Mouse (Mus musculus) limb, embryonic 11.5 days (tissue): ENCODE measurements around the gene Ddb2. TPM values are rescaled to one million over a fixed set of nuclear protein-coding genes. Genes with fewer than 3 reads are reported as not detected.

Experiments
- ATAC-seq: fragments of 200-750 bp; cut with Nextera tagmentation; 2 replicates; pipeline ENCODE4 v1.8.0; 2017; ENCODE audit warnings: low read depth; ENCODE audit not compliant: insufficient number of reproducible peaks, low FRiP score, low TSS enrichment
- DNase-seq: peaks from one replicate; pipeline ENCODE4 v3.0.0-alpha.2; 2015; ENCODE audit warnings: low spot score
- H3K27ac ChIP-seq: fragments of 300-500 bp; sonication (generic); replicated peaks from 2 replicates; pipeline ENCODE4 v1.5.1; 2014; ENCODE audit warnings: low read depth, mild to moderate bottlenecking, low read length
- H3K27me3 ChIP-seq: fragments of 300-500 bp; sonication (generic); 2 replicates; pipeline ENCODE4 v1.6.1; 2014; ENCODE audit warnings: mild to moderate bottlenecking, low read length, mixed read lengths; ENCODE audit not compliant: control insufficient read depth, insufficient read depth
- H3K36me3 ChIP-seq: fragments of 300-500 bp; sonication (generic); 2 replicates; pipeline ENCODE4 v1.6.1; 2014; ENCODE audit warnings: mild to moderate bottlenecking, low read length, moderate library complexity, mixed read lengths; ENCODE audit not compliant: control insufficient read depth, insufficient read depth
- H3K4me1 ChIP-seq: fragments of 300-500 bp; sonication (generic); 2 replicates; pipeline ENCODE4 v1.6.1; 2014; ENCODE audit warnings: low read length, mixed read lengths; ENCODE audit not compliant: control insufficient read depth, insufficient read depth
- H3K4me2 ChIP-seq: fragments of 300-500 bp; sonication (generic); 2 replicates; pipeline ENCODE4 v1.6.1; 2014; ENCODE audit warnings: low read depth, mild to moderate bottlenecking, moderate library complexity; ENCODE audit not compliant: severe bottlenecking
- H3K4me3 ChIP-seq: fragments of 300-500 bp; sonication (generic); 2 replicates; pipeline ENCODE4 v1.5.1; 2014; ENCODE audit warnings: low read depth, low read length
- H3K9ac ChIP-seq: fragments of 300-500 bp; sonication (generic); 2 replicates; pipeline ENCODE4 v1.6.1; 2014; ENCODE audit warnings: mild to moderate bottlenecking, low read length
- H3K9me3 ChIP-seq: fragments of 300-500 bp; sonication (generic); 2 replicates; pipeline ENCODE4 v1.6.1; 2016; ENCODE audit warnings: low read length; ENCODE audit not compliant: control insufficient read depth
- WGBS: fragments of 180-500 bp; shearing (Covaris S2); extraction: QIAGEN DNeasy Blood & Tissue Kit; methylation state at CpG from one replicate; pipeline ENCODE4 v1.1.7; 2014; 5-methylcytosine and 5-hydroxymethylcytosine counted together
- polyA plus RNA-seq: library from polyadenylated mRNA; unstranded; fragments of >200 nt; fragmentation: Nextera tagmentation; extraction: Ambion mirVana; gene quantifications from 2 replicates; pipeline ENCODE4 v1.2.1, GENCODE M21; 2014

The Ddb2 gene
- polyA plus RNA-seq, 1 experiment from 2014 or later: 18.5 TPM

- no peak overlapping the region for H3K4me2 ChIP-seq
- H3K9me3 ChIP-seq: no peaks in the 10 kb centered on the region
- H3K27ac ChIP-seq: no peak overlapping the region
- H3K9ac ChIP-seq: no peak overlapping the region
- peaks cover 2% of the 10 kb centered on the region; the same call in 1 of the 2 replicates for H3K36me3 ChIP-seq
- no peak for DNase-seq
- no peaks in the 10 kb centered on the region for H3K4me1 ChIP-seq
- WGBS: 75% methylated on average over 6 of the region's 6 CpGs
- no peaks in the 10 kb centered on the region for H3K27me3 ChIP-seq
- no peak overlapping the region for H3K4me3 ChIP-seq
- ATAC-seq: no peak
Observed at GRCm38 (mm10) chr2:91176234-91176633, 60.5 kb downstream of the Ddb2 start.

- ATAC-seq (no peak), DNase-seq (no peak)
- H3K4me2 ChIP-seq: no peak overlapping the region
- no peaks in the 10 kb centered on the region for H3K9me3 ChIP-seq
- H3K4me1 ChIP-seq: no peaks in the 10 kb centered on the region
- peaks cover 2% of the 10 kb centered on the region; the same call in 1 of the 2 replicates for H3K36me3 ChIP-seq
- H3K9ac ChIP-seq: no peak overlapping the region
- H3K27ac ChIP-seq: no peak overlapping the region
- no peaks in the 10 kb centered on the region for H3K27me3 ChIP-seq
- WGBS: 89% methylated on average over 4 of the region's 4 CpGs
- no peak overlapping the region for H3K4me3 ChIP-seq
Observed at GRCm38 (mm10) chr2:91175490-91175889, 61.3 kb downstream of the Ddb2 start.

- ATAC-seq (no peak), DNase-seq (no peak)
- no peak overlapping the region for H3K27ac ChIP-seq
- H3K27me3 ChIP-seq: no peaks in the 10 kb centered on the region
- H3K9me3 ChIP-seq: no peaks in the 10 kb centered on the region
- no peak overlapping the region for H3K4me2 ChIP-seq
- H3K36me3 ChIP-seq: peaks cover 3% of the 10 kb centered on the region
- no peak overlapping the region for H3K9ac ChIP-seq
- H3K4me3 ChIP-seq: no peak overlapping the region
- WGBS: 86% methylated on average over 25 of the region's 25 CpGs
- no peaks in the 10 kb centered on the region for H3K4me1 ChIP-seq
Observed at GRCm38 (mm10) chr2:91169587-91170322, 67.0 kb downstream of the Ddb2 start.

GRCm38 (mm10) chr2:91167629-91168028 lies 69.2 kb downstream of the Ddb2 start:
- H3K4me2 ChIP-seq: no peak overlapping the region
- H3K4me3 ChIP-seq: no peak overlapping the region
- no peaks in the 10 kb centered on the region for H3K27me3 ChIP-seq
- WGBS: 77% methylated on average over 4 of the region's 4 CpGs
- no peak for ATAC-seq
- no peak overlapping the region for H3K9ac ChIP-seq
- H3K36me3 ChIP-seq: peaks cover 3% of the 10 kb centered on the region
- no peak overlapping the region for H3K27ac ChIP-seq
- DNase-seq: no peak
- no peaks in the 10 kb centered on the region for H3K4me1 ChIP-seq
- H3K9me3 ChIP-seq: no peaks in the 10 kb centered on the region

- Histone ChIP-seq H3K27me3 (no peaks in the 10 kb centered on the region), H3K36me3 (peaks cover 3% of the 10 kb centered on the region), H3K27ac (no peak overlapping the region), H3K9ac (no peak overlapping the region), H3K4me3 (no peak overlapping the region), H3K9me3 (no peaks in the 10 kb centered on the region), H3K4me1 (no peaks in the 10 kb centered on the region), H3K4me2 (no peak overlapping the region)
- DNase-seq (no peak), ATAC-seq (no peak)
- 89% methylated on average over 6 of the region's 6 CpGs for WGBS
Observed at GRCm38 (mm10) chr2:91164991-91165390, 71.8 kb downstream of the Ddb2 start.

- DNase-seq (no peak), ATAC-seq (no peak)
- WGBS: 89% methylated on average over 5 of the region's 5 CpGs
- Histone ChIP-seq H3K4me2 (no peak overlapping the region), H3K4me1 (no peaks in the 10 kb centered on the region), H3K9me3 (no peaks in the 10 kb centered on the region), H3K4me3 (no peak overlapping the region), H3K36me3 (peaks cover 3% of the 10 kb centered on the region), H3K9ac (no peak overlapping the region), H3K27me3 (no peaks in the 10 kb centered on the region), H3K27ac (no peak overlapping the region)
Observed at GRCm38 (mm10) chr2:91163532-91163931, 73.2 kb downstream of the Ddb2 start.

GRCm38 (mm10) chr2:91162952-91163351 lies 73.8 kb downstream of the Ddb2 start:
- H3K36me3 ChIP-seq: peaks cover 3% of the 10 kb centered on the region
- DNase-seq (no peak), ATAC-seq (no peak)
- WGBS: 78% methylated on average over 4 of the region's 4 CpGs
- no peak overlapping the region for H3K4me2 ChIP-seq
- H3K4me1 ChIP-seq: no peaks in the 10 kb centered on the region
- no peaks in the 10 kb centered on the region for H3K9me3 ChIP-seq
- H3K9ac ChIP-seq: no peak overlapping the region
- no peaks in the 10 kb centered on the region for H3K27me3 ChIP-seq
- H3K27ac ChIP-seq: no peak overlapping the region
- H3K4me3 ChIP-seq: no peak overlapping the region
